Mouse (Mus musculus): ENCODE measurements around the gene Phpt1. TPM values are rescaled to one million over a fixed set of nuclear protein-coding genes. Genes with fewer than 3 reads are reported as not detected.

The Phpt1 gene
- total and polyA plus RNA-seq, 3 experiments, result 34.7 to 73.7 TPM; not detected in 1

DNA sequence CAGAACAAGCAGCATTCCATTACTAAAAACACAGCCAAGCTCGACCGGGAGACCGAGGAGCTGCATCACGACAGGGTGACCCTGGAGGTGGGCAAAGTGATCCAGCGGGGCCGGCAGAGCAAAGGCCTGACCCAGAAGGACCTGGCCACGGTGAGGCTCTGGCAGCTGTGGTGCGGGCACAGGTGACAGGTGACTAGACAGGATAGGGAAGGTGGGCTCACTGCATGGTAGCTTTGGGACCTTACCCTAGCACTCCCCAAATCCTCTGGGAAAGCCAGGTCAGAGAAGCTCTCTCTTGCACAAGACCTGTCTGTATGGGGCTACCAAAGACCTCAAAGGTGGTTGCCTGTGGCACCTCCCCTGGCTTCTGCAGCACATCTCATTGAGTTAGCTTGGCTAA lies 14.5 kb downstream of the Phpt1 start:
- no peaks in the 10 kb centered on the region for H3K9me3 ChIP-seq (replicated peaks; ENCODE audit: insufficient read depth, low read length)
- peaks cover 6 to 10% of the 10 kb centered on the region in 2 experiments for H3K36me3 ChIP-seq (ENCODE audit: control insufficient read depth in 1 of 2, insufficient read depth in 2 of 2, low read length in 2 of 2)

DNA sequence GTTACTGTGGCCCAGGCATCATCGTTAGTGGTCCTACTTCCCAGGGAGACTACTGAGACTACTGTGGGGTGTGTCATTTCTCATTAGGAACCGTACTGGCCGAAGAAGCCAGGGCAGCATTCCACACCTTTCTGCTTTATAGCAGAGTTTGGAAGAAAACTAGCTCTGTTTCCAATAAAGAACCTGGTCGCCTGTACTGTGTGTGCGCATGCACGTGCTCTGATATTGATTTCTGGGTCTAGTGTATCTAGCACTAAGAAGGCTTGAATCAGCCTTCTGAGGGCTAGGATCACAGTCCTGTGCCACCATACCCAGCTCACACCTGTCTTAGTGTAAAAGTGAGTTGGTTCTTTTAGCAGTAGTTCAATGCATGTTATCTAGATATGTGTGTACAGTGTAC lies 16.2 kb downstream of the Phpt1 start:
- no peak for TF ChIP-seq MAX (IDR thresholded peaks at IDR 0.05; ENCODE audit: low read length)
- TF ChIP-seq USF2 (IDR thresholded peaks at IDR 0.05; ENCODE audit: borderline replicate concordance in 1 of 2, insufficient read depth in 1 of 2, low read depth in 1 of 2, low read length in 2 of 2), result no peak
- TF ChIP-seq POLR2AphosphoS2 (IDR thresholded peaks at IDR 0.05; ENCODE audit: low read length), result no peak
- TF ChIP-seq USF1 (IDR thresholded peaks at IDR 0.05; ENCODE audit: low read depth, low read length), result no peak
- TF ChIP-seq RCOR1 (IDR thresholded peaks at IDR 0.05; ENCODE audit: low read depth, low read length), result no peak
- TF ChIP-seq NRF1 (IDR thresholded peaks at IDR 0.05; ENCODE audit: insufficient read depth, low read depth, low read length, poor library complexity, severe bottlenecking), result no peak
- TF ChIP-seq POLR2A (IDR thresholded peaks at IDR 0.05; ENCODE audit: control insufficient read depth in 1 of 2, insufficient read depth in 1 of 2, low read depth in 1 of 2, low read length in 2 of 2, poor library complexity in 1 of 2), result no peak
- TF ChIP-seq TAL1 (IDR thresholded peaks at IDR 0.05; ENCODE audit: low read length), result no peak
- TF ChIP-seq GABPA (IDR thresholded peaks at IDR 0.05; ENCODE audit: low read depth, low read length), result no peak
- no peak for TF ChIP-seq MYB (IDR thresholded peaks at IDR 0.05; ENCODE audit: low read depth, low read length)
- TF ChIP-seq MEF2A (IDR thresholded peaks at IDR 0.05; ENCODE audit: extremely low read depth, insufficient replicate concordance, low read depth, low read length, poor library complexity, severe bottlenecking), result no peak
- no peak for TF ChIP-seq UBTF (IDR thresholded peaks at IDR 0.05; ENCODE audit: borderline replicate concordance, insufficient read depth, low read depth, low read length)
- no peak for TF ChIP-seq ELF1 (IDR thresholded peaks at IDR 0.05; ENCODE audit: low read depth, low read length)
- no peak for TF ChIP-seq ZMIZ1 (IDR thresholded peaks at IDR 0.05; ENCODE audit: low read depth, low read length)
- no peak for TF ChIP-seq KAT2A (conservative IDR thresholded peaks at IDR 0.05; ENCODE audit: low read depth, low read length)
- no peak for TF ChIP-seq RAD21 (IDR thresholded peaks at IDR 0.05; ENCODE audit: low read depth, low read length)
- Histone ChIP-seq H3K4me3 (ENCODE audit: control insufficient read depth in 1 of 2, insufficient read depth in 1 of 2, low read depth in 2 of 2, low read length in 2 of 2) (peak overlapping the region; percentile 74 to 86), H3K9me3 (replicated peaks; ENCODE audit: insufficient read depth, low read length) (no peaks in the 10 kb centered on the region), H3K27me3 (ENCODE audit: control insufficient read depth in 1 of 2, insufficient read depth in 2 of 2, low read length in 2 of 2) (no peaks in the 10 kb centered on the region), H3K79me2 (ENCODE audit: control insufficient read depth, insufficient read depth, low read length, poor library complexity) (peaks cover 20% of the 10 kb centered on the region), H3K4me1 (ENCODE audit: control insufficient read depth in 1 of 2, insufficient read depth in 2 of 2, low read length in 2 of 2) (peaks cover 4 to 7% of the 10 kb centered on the region in 2 experiments), H3K36me3 (ENCODE audit: control insufficient read depth in 1 of 2, insufficient read depth in 2 of 2, low read length in 2 of 2) (peaks cover 6 to 10% of the 10 kb centered on the region in 2 experiments), H3K27ac (ENCODE audit: control insufficient read depth, low read depth, low read length) (no peak overlapping the region), H3K9ac (ENCODE audit: control insufficient read depth, low read depth, low read length, poor library complexity, severe bottlenecking) (peak overlapping the region; percentile 87)
- no peak for DNase-seq (ENCODE audit: low read depth, low spot score)

More for the DNA sequence above, 14.5 kb downstream of the Phpt1 start:
- no peak overlapping the region for H3K4me3 ChIP-seq (ENCODE audit: control insufficient read depth in 1 of 2, insufficient read depth in 1 of 2, low read depth in 2 of 2, low read length in 2 of 2)
- no peaks in the 10 kb centered on the region for H3K27me3 ChIP-seq (ENCODE audit: control insufficient read depth in 1 of 2, insufficient read depth in 2 of 2, low read length in 2 of 2)
- TF ChIP-seq MAZ (IDR thresholded peaks at IDR 0.05; ENCODE audit: low read depth, low read length) (no peak), TCF12 (IDR thresholded peaks at IDR 0.05; ENCODE audit: low read depth, low read length) (no peak), ZKSCAN1 (IDR thresholded peaks at IDR 0.05; ENCODE audit: low read depth, low read length) (no peak), MYC (IDR thresholded peaks at IDR 0.05; ENCODE audit: low read depth, low read length) (no peak)
- no peak for DNase-seq (ENCODE audit: low read depth, low spot score)
- H3K27ac ChIP-seq (ENCODE audit: control insufficient read depth, low read depth, low read length), result no peak overlapping the region
- H3K4me1 ChIP-seq (ENCODE audit: control insufficient read depth in 1 of 2, insufficient read depth in 2 of 2, low read length in 2 of 2), result peaks cover 4 to 7% of the 10 kb centered on the region in 2 experiments
- H3K9ac ChIP-seq (ENCODE audit: control insufficient read depth, low read depth, low read length, poor library complexity, severe bottlenecking), result no peak overlapping the region
- H3K79me2 ChIP-seq (ENCODE audit: control insufficient read depth, insufficient read depth, low read length, poor library complexity), result peaks cover 20% of the 10 kb centered on the region
